Mouse (Mus musculus): ENCODE data around the gene Olfr1184. TPM values are rescaled to one million over a fixed set of nuclear protein-coding genes. Genes with fewer than 3 reads are reported as not detected.

The Olfr1184 gene
- polyA plus RNA-seq (2021; fragmentation: Nextera tagmentation) = not detected in 2 replicates
- long read RNA-seq, experiment 1 = 0 reads
- long read RNA-seq, experiment 2 = 0 reads

GRCm38 (mm10) chr2:88483298-88483697 is at the start of gene Olfr1184:
TSS of gene Olfr1184 (plus strand) at chr2:88483598.

GRCm38 (mm10) chr2:88449031-88449430 is 34.4 kb upstream of the Olfr1184 start, which contains the start of gene Gm13757:
TSS of gene Gm13757 (minus strand) at chr2:88449131.

GRCm38 (mm10) chr2:88454567-88454966 is 28.8 kb upstream of the Olfr1184 start, which contains the start of gene Olfr1183:
TSS of gene Olfr1183 (plus strand) at chr2:88454867.

GRCm38 (mm10) chr2:88493020-88493419 is 9.6 kb downstream of the Olfr1184 start, which contains the start of gene Olfr1185-ps1:
TSS of gene Olfr1185-ps1 (plus strand) at chr2:88493320.

GRCm38 (mm10) chr2:88518251-88518650 is 34.9 kb downstream of the Olfr1184 start, which contains the start of gene Olfr1186:
TSS of gene Olfr1186 (plus strand) at chr2:88518551.

Other genes starting within 250 kb of the Olfr1184 start
- gene Olfr1173, start 203.7 kb upstream of the Olfr1184 start, polyA plus RNA-seq (2021; fragmentation: Nextera tagmentation) = not detected in 2 replicates
- gene Olfr1174-ps, start 168.5 kb upstream of the Olfr1184 start, polyA plus RNA-seq (2021; fragmentation: Nextera tagmentation) = not detected in 2 replicates
- not detected in 2 replicates for gene Olfr1175-ps, start 156.4 kb upstream of the Olfr1184 start, polyA plus RNA-seq (2021; fragmentation: Nextera tagmentation)
- gene Olfr1176, start 146.9 kb upstream of the Olfr1184 start, polyA plus RNA-seq (2021; fragmentation: Nextera tagmentation) = not detected in 2 replicates
- not detected in 2 replicates for gene Olfr1177-ps, start 137.1 kb upstream of the Olfr1184 start, polyA plus RNA-seq (2021; fragmentation: Nextera tagmentation)
- not detected in 2 replicates for gene Olfr1178, start 96.5 kb upstream of the Olfr1184 start, polyA plus RNA-seq (2021; fragmentation: Nextera tagmentation)
- gene Olfr1179, start 77.1 kb upstream of the Olfr1184 start, polyA plus RNA-seq (2021; fragmentation: Nextera tagmentation) = not detected in 2 replicates
- gene Olfr1180, start 64.4 kb upstream of the Olfr1184 start, polyA plus RNA-seq (2021; fragmentation: Nextera tagmentation) = not detected in 2 replicates
- gene Olfr1181, start 57.4 kb upstream of the Olfr1184 start, polyA plus RNA-seq (2021; fragmentation: Nextera tagmentation) = not detected in 2 replicates
- not detected in 2 replicates for gene Gm13757, start 34.5 kb upstream of the Olfr1184 start, polyA plus RNA-seq (2021; fragmentation: Nextera tagmentation)
- 0.01 TPM in 1 of 2 replicates, not detected in the other for gene Olfr1183, start 28.7 kb upstream of the Olfr1184 start, polyA plus RNA-seq (2021; fragmentation: Nextera tagmentation)
- gene Olfr1185-ps1, start 9.7 kb downstream of the Olfr1184 start, polyA plus RNA-seq (2021; fragmentation: Nextera tagmentation) = not detected in 2 replicates
- gene Olfr1186, start 35.0 kb downstream of the Olfr1184 start, polyA plus RNA-seq (2021; fragmentation: Nextera tagmentation) = not detected in 2 replicates
- not detected in 2 replicates for gene Olfr1188, start 73.3 kb downstream of the Olfr1184 start, polyA plus RNA-seq (2021; fragmentation: Nextera tagmentation)
- gene Olfr1189, start 102.9 kb downstream of the Olfr1184 start, polyA plus RNA-seq (2021; fragmentation: Nextera tagmentation) = not detected in 2 replicates
- gene Olfr1191-ps1, start 156.9 kb downstream of the Olfr1184 start, polyA plus RNA-seq (2021; fragmentation: Nextera tagmentation) = not detected in 2 replicates
- gene Olfr1192-ps1, start 164.9 kb downstream of the Olfr1184 start, polyA plus RNA-seq (2021; fragmentation: Nextera tagmentation) = not detected in 2 replicates
- gene Olfr1193, start 192.0 kb downstream of the Olfr1184 start, polyA plus RNA-seq (2021; fragmentation: Nextera tagmentation) = not detected in 2 replicates
- gene Olfr1195, start 205.6 kb downstream of the Olfr1184 start, polyA plus RNA-seq (2021; fragmentation: Nextera tagmentation) = not detected in 2 replicates
- gene Olfr1196, start 221.0 kb downstream of the Olfr1184 start, polyA plus RNA-seq (2021; fragmentation: Nextera tagmentation) = not detected in 2 replicates
- gene Olfr1197, start 248.8 kb downstream of the Olfr1184 start, polyA plus RNA-seq (2021; fragmentation: Nextera tagmentation) = not detected in 2 replicates